ENCODE assay signal across 31 mouse cellular contexts in genomic region chr6:72165907-72166306, GRCm38 (mm10).
"Had no signal": no experiment of that assay in that cellular context is flagged by ENCODE, and none has a peak within 500 bp of the region (broad histone marks: within the 10 kb centered on the region; RNA-seq: fewer than 3 reads in every experiment).

No protein-coding gene starts in this region.

- H3K4me2 ChIP-seq: limb, embryonic 12.5 days; limb, embryonic 13.5 days; limb, embryonic 15.5 days; liver, embryonic 11.5 days; liver, embryonic 12.5 days; liver, embryonic 13.5 days; liver, embryonic 15.5 days; lung, embryonic 14.5 days; lung, embryonic 15.5 days; midbrain, embryonic 11.5 days; midbrain, embryonic 12.5 days; midbrain, embryonic 13.5 days; midbrain, embryonic 15.5 days had no signal

- H3K4me1 ChIP-seq: limb, embryonic 12.5 days; midbrain, embryonic 12.5 days had no signal

- H3K36me3 ChIP-seq: limb, embryonic 10.5 days; limb, embryonic 12.5 days; limb, embryonic 13.5 days; limb, embryonic 15.5 days; liver, embryonic 12.5 days; liver, embryonic 13.5 days; liver, embryonic 15.5 days; lung, embryonic 15.5 days; midbrain, embryonic 10.5 days; midbrain, embryonic 12.5 days; midbrain, embryonic 13.5 days; midbrain, embryonic 15.5 days had no signal

- H3K9ac ChIP-seq: limb, embryonic 12.5 days; limb, embryonic 13.5 days; limb, embryonic 15.5 days; liver, embryonic 12.5 days; liver, embryonic 13.5 days; liver, embryonic 14.5 days; liver, embryonic 15.5 days; liver, postnatal 0 days; lung, embryonic 14.5 days; lung, embryonic 15.5 days; midbrain, embryonic 12.5 days; midbrain, embryonic 13.5 days; midbrain, embryonic 15.5 days had no signal

- H3K27ac ChIP-seq: left cerebral cortex, adult 2 months; limb, embryonic 10.5 days; limb, embryonic 12.5 days; limb, embryonic 13.5 days; limb, embryonic 15.5 days; liver, embryonic 12.5 days; liver, embryonic 13.5 days; liver, embryonic 14.5 days; liver, embryonic 15.5 days; lung, embryonic 15.5 days; midbrain, embryonic 10.5 days; midbrain, embryonic 12.5 days; midbrain, embryonic 13.5 days; midbrain, embryonic 15.5 days had no signal

- H3K9me3 ChIP-seq: limb, embryonic 10.5 days; limb, embryonic 12.5 days; limb, embryonic 13.5 days; limb, embryonic 15.5 days; liver, embryonic 12.5 days; liver, embryonic 13.5 days; liver, embryonic 15.5 days; lung, embryonic 15.5 days; midbrain, embryonic 10.5 days; midbrain, embryonic 12.5 days; midbrain, embryonic 13.5 days; midbrain, embryonic 15.5 days had no signal

- H3K27me3 ChIP-seq: limb, embryonic 12.5 days; limb, embryonic 13.5 days; limb, embryonic 15.5 days; liver, embryonic 13.5 days; lung, embryonic 15.5 days; midbrain, embryonic 12.5 days; midbrain, embryonic 13.5 days; midbrain, embryonic 15.5 days had no signal

- DNase-seq: left cerebral cortex, postnatal 4 days; liver; liver, embryonic 13.5 days; liver, postnatal 0 days; lung, adult 18-20 months; lung, adult 2 months; lung, embryonic 14.5 days; lung, postnatal 10 days; lung, postnatal 14 days; lung, postnatal 36 days; lung, postnatal 4 days; midbrain, embryonic 14.5 days had no signal

- H3K4me3 ChIP-seq: left cerebral cortex, adult 2 months; limb, embryonic 10.5 days; limb, embryonic 12.5 days; limb, embryonic 13.5 days; limb, embryonic 15.5 days; liver, embryonic 12.5 days; liver, embryonic 13.5 days; liver, embryonic 15.5 days; lung, embryonic 15.5 days; megakaryocyte, embryonic 14.5 days; midbrain, embryonic 10.5 days; midbrain, embryonic 12.5 days; midbrain, embryonic 13.5 days; midbrain, embryonic 15.5 days; myocyte had no signal

- ATAC-seq: liver, embryonic 12.5 days; liver, postnatal 0 days; lung, postnatal 0 days; midbrain, embryonic 13.5 days; midbrain, embryonic 15.5 days; midbrain, embryonic 16.5 days had no signal
